Mouse (Mus musculus): ENCODE data around the gene Cd2.

Gene Cd2

GRCm38 (mm10) chr3:101229551-101229930 is 58.2 kb downstream of the Cd2 start:
- no peak for DNase-seq (ENCODE audit: low spot score in 2 of 2)

DNA sequence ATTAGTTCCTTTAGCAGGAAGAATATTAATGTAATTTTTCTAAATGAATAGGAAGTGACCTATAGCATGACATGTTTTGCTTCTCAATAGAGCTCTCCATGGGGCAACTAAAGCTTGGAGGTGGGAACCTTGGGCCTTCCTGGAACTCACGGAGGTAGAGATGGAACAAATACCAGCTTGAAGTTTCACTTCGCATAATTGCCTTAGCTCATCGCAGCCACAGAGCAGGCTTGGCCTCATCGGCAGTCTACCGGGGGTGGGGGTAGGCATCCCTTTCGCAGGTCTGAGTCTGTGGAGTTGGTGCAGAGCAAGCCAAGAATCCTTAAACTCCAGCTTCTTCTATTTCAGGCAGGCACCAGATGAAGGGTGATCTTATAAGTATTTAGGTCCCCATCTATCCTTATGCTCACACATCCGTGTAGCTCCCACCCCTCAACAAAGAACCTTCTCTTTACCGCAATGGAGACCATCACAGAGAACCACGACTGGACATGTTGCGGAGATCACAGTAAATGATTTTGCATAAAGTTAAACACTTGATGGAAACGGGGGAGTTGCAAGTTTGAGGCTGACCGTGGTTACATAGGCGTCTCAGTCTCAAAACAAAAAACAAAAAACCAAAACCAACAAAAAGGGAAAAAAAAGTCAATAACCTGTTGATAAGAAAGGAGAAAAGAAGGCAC is 58.7 kb downstream of the Cd2 start:
- no peak for DNase-seq (ENCODE audit: low spot score in 2 of 2)

DNA sequence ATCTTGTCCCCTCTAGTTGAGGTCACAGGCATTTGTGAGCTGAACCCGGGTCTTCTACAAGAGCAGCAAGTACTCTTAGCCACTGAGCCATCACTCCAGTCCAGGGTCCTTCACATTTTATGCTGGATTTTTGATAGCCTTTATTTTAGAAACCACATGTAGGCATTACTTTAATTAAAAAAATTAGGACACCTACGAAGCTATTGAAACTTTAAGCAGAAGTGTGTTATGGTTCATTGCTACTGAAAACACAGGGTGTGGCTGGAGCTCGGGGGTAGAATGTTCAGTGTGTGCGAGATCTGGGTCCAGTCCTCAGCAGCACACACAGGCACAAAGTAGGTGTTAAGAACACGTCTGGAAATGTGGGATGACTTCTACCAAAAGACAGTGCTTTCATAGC is 59.7 kb downstream of the Cd2 start:
- DNase-seq (ENCODE audit: low spot score in 2 of 2) = no peak
